Mouse (Mus musculus) neural tube, embryonic 13.5 days (tissue): ENCODE data around the gene Islr. TPM values are rescaled to one million over a fixed set of nuclear protein-coding genes. Genes with fewer than 3 reads are reported as not detected.

ENCODE experiments used
- ATAC-seq: fragments of 200-750 bp; cut with Nextera tagmentation; 2 replicates; pipeline ENCODE4 v1.8.0; 2017; ENCODE audit warnings: low read depth, mild to moderate bottlenecking, moderate TSS enrichment, moderate library complexity
- H3K27ac ChIP-seq: fragments of 300-500 bp; sonication (generic); replicated peaks from 2 replicates; pipeline ENCODE4 v1.5.1; 2015; ENCODE audit warnings: moderate library complexity, mild to moderate bottlenecking, inconsistent platforms
- H3K27me3 ChIP-seq: fragments of 300-500 bp; sonication (generic); 2 replicates; pipeline ENCODE4 v1.6.1; 2015; ENCODE audit warnings: mild to moderate bottlenecking, inconsistent platforms
- H3K36me3 ChIP-seq: fragments of 300-500 bp; sonication (generic); 2 replicates; pipeline ENCODE4 v1.6.1; 2015; ENCODE audit warnings: mild to moderate bottlenecking, inconsistent platforms
- H3K4me1 ChIP-seq: fragments of 300-500 bp; sonication (generic); replicated peaks from 2 replicates; pipeline ENCODE4 v1.6.1; 2015; ENCODE audit warnings: inconsistent platforms
- H3K4me2 ChIP-seq: fragments of 300-500 bp; sonication (generic); 2 replicates; pipeline ENCODE4 v1.6.1; 2015; ENCODE audit warnings: inconsistent platforms, mild to moderate bottlenecking, moderate library complexity
- H3K4me3 ChIP-seq: fragments of 300-500 bp; sonication (generic); 2 replicates; pipeline ENCODE4 v1.5.1; 2015; ENCODE audit warnings: mild to moderate bottlenecking, inconsistent platforms
- H3K9ac ChIP-seq: fragments of 300-500 bp; sonication (generic); 2 replicates; pipeline ENCODE4 v1.6.1; 2015; ENCODE audit warnings: moderate library complexity, mild to moderate bottlenecking, inconsistent platforms
- H3K9me3 ChIP-seq: fragments of 300-500 bp; sonication (generic); 2 replicates; pipeline ENCODE4 v1.6.1; 2016; ENCODE audit warnings: inconsistent platforms
- WGBS: fragments of 180-500 bp; shearing (Covaris S2); methylation state at CpG from one replicate; pipeline ENCODE4 v1.1.7; 2015; 5-methylcytosine and 5-hydroxymethylcytosine counted together
- microRNA-seq: library from miRNA; unstranded; fragments of <30 nt; microRNA quantifications from one replicate; pipeline ENCODE4, GENCODE M21; 2016
- polyA plus RNA-seq: library from polyadenylated mRNA; unstranded; fragments of >200 nt; fragmentation: Nextera tagmentation; extraction: Ambion mirVana; gene quantifications from 2 replicates; pipeline ENCODE4 v1.2.1, GENCODE M21; 2015

The Islr gene
- polyA plus RNA-seq, 1 experiment from 2014 or later: 53.6 TPM

- H3K9ac ChIP-seq: peak overlapping the region; percentile 62
- peak; percentile 44 for ATAC-seq
- peak overlapping the region; percentile 95 for H3K27ac ChIP-seq
- no peaks in the 10 kb centered on the region for H3K36me3 ChIP-seq
- no peaks in the 10 kb centered on the region for H3K9me3 ChIP-seq
- peak overlapping the region; percentile 21 for H3K4me3 ChIP-seq
- WGBS: 2% methylated on average over 22 of the region's 22 CpGs
- H3K4me2 ChIP-seq: peak overlapping the region; percentile 51
- peaks cover 61% of the 10 kb centered on the region for H3K27me3 ChIP-seq
- H3K4me1 ChIP-seq: peaks cover 69% of the 10 kb centered on the region
These were observed 90.7 kb downstream of the Islr start for GRCm38 (mm10) chr9:58113279-58113884.

- 4% methylated on average over 6 of the region's 6 CpGs for WGBS
- Histone ChIP-seq H3K27ac (peak overlapping the region; percentile 95), H3K4me3 (peak overlapping the region; percentile 21; the same call in 1 of the 2 replicates), H3K9me3 (no peaks in the 10 kb centered on the region), H3K4me2 (peak overlapping the region; percentile 51), H3K4me1 (peaks cover 71% of the 10 kb centered on the region), H3K9ac (peak overlapping the region; percentile 62), H3K27me3 (peaks cover 56% of the 10 kb centered on the region), H3K36me3 (no peaks in the 10 kb centered on the region)
- ATAC-seq: peak; percentile 67
These were observed 91.2 kb downstream of the Islr start for GRCm38 (mm10) chr9:58112866-58113278.

GRCm38 (mm10) chr9:58112321-58112751, 91.8 kb downstream of the Islr start:
- 7% methylated on average over 6 of the region's 6 CpGs for WGBS
- H3K4me2 ChIP-seq: peak overlapping the region; percentile 51
- H3K9ac ChIP-seq: 0 out of 2 replicates have a peak overlapping the region, but pooled peaks have one; percentile 26

GRCm38 (mm10) chr9:58111431-58111830, 92.7 kb downstream of the Islr start:
- Histone ChIP-seq H3K4me3 (no peak overlapping the region), H3K4me1 (peaks cover 77% of the 10 kb centered on the region), H3K36me3 (no peaks in the 10 kb centered on the region), H3K27ac (peak overlapping the region; percentile 95), H3K27me3 (peaks cover 44% of the 10 kb centered on the region), H3K9ac (peak overlapping the region; percentile 26; the same call in 1 of the 2 replicates), H3K4me2 (no peak overlapping the region), H3K9me3 (no peaks in the 10 kb centered on the region)
- WGBS: 32% methylated on average over 6 of the region's 6 CpGs
- ATAC-seq: no peak

More at GRCm38 (mm10) chr9:58112321-58112751, 91.8 kb downstream of the Islr start:
- no peaks in the 10 kb centered on the region for H3K9me3 ChIP-seq
- H3K27ac ChIP-seq: peak overlapping the region; percentile 95
- peaks cover 77% of the 10 kb centered on the region for H3K4me1 ChIP-seq
- ATAC-seq: peak; percentile 58
- H3K27me3 ChIP-seq: peaks cover 50% of the 10 kb centered on the region
- no peak overlapping the region for H3K4me3 ChIP-seq
- H3K36me3 ChIP-seq: no peaks in the 10 kb centered on the region

GRCm38 (mm10) chr9:58110787-58111186, 93.3 kb downstream of the Islr start:
- H3K4me1 ChIP-seq: peaks cover 77% of the 10 kb centered on the region
- H3K9ac ChIP-seq: no peak overlapping the region
- 59% methylated on average over 5 of the region's 5 CpGs for WGBS

GRCm38 (mm10) chr9:58107494-58107893, 96.6 kb downstream of the Islr start:
- H3K9ac ChIP-seq: no peak overlapping the region
- H3K4me3 ChIP-seq: no peak overlapping the region
- peak overlapping the region; percentile 68; the same call in 1 of the 2 replicates for H3K27ac ChIP-seq
- H3K4me2 ChIP-seq: no peak overlapping the region
- H3K36me3 ChIP-seq: no peaks in the 10 kb centered on the region
- H3K9me3 ChIP-seq: no peaks in the 10 kb centered on the region
- WGBS: 48% methylated on average over 5 of the region's 5 CpGs
- H3K4me1 ChIP-seq: peaks cover 62% of the 10 kb centered on the region
- H3K27me3 ChIP-seq: peaks cover 37% of the 10 kb centered on the region
- no peak for ATAC-seq

More at GRCm38 (mm10) chr9:58110787-58111186, 93.3 kb downstream of the Islr start:
- peaks cover 43% of the 10 kb centered on the region for H3K27me3 ChIP-seq
- no peak overlapping the region for H3K4me2 ChIP-seq
- H3K36me3 ChIP-seq: no peaks in the 10 kb centered on the region
- ATAC-seq: no peak
- H3K27ac ChIP-seq: peak overlapping the region; percentile 95
- H3K9me3 ChIP-seq: no peaks in the 10 kb centered on the region
- H3K4me3 ChIP-seq: no peak overlapping the region

Small RNA genes within 50 kb of the gene (microRNA-seq; reads per million reads assigned to microRNA genes)
- gene Mir6385: not detected

Other genes starting within 250 kb of the Islr start
- gene Cyp11a1, start 197.9 kb downstream of the Islr start, polyA plus RNA-seq: 0.14 and 0.18 TPM in 2 replicates
- 47.5 and 48.5 TPM in 2 replicates for gene Stra6, start 140.5 kb downstream of the Islr start, polyA plus RNA-seq
- 0.33 and 0.58 TPM in 2 replicates for gene Ccdc33, start 85.5 kb downstream of the Islr start, polyA plus RNA-seq
- gene Islr2, start within 50 bp of the Islr start, polyA plus RNA-seq: 19.8 and 22.3 TPM in 2 replicates
- gene Pml, start 45.5 kb upstream of the Islr start, polyA plus RNA-seq: 3.4 and 4.0 TPM in 2 replicates
- 86.0 and 107 TPM in 2 replicates for gene Stoml1, start 48.9 kb upstream of the Islr start, polyA plus RNA-seq
- 9.1 and 10.9 TPM in 2 replicates for gene Loxl1, start 108.9 kb upstream of the Islr start, polyA plus RNA-seq
- gene Tbc1d21, start 166.1 kb upstream of the Islr start, polyA plus RNA-seq: not detected in 2 replicates